Mouse (Mus musculus) CD4-positive, CD25-positive, alpha-beta regulatory T cell, adult 9 weeks (primary cell): Measurements from ENCODE around the gene Gm3625. TPM values are rescaled to one million over a fixed set of nuclear protein-coding genes. Genes with fewer than 3 reads are reported as not detected.

Experiments
- polyA plus RNA-seq: library from polyadenylated mRNA; unstranded; fragments of 100-300 nt; shearing (Covaris generic); gene quantifications from one replicate; pipeline ENCODE4 v1.2.1, GENCODE M21; 2017

Gm3625 gene
- not detected for polyA plus RNA-seq

GRCm38 (mm10) chr12:4592541-4593165 is at the start of gene Gm3625, which contains the start of gene Itsn2:
TSS of gene Gm3625 (minus strand) at chr12:4592927.
TSS of gene Itsn2 (plus strand) at chr12:4592638.

Other genes starting within 250 kb of the Gm3625 start
- 4.6 TPM for gene Ncoa1, start 115.7 kb downstream of the Gm3625 start, polyA plus RNA-seq
- 29.4 TPM for gene Itsn2, start 289 bp downstream of the Gm3625 start, polyA plus RNA-seq
- not detected for gene Fam228a, start 145.5 kb upstream of the Gm3625 start, polyA plus RNA-seq
- gene Pfn4, start 176.1 kb upstream of the Gm3625 start, polyA plus RNA-seq: 0.21 TPM
- 0.65 TPM for gene Fam228b, start 176.3 kb upstream of the Gm3625 start, polyA plus RNA-seq
- 422 TPM for gene Sf3b6, start 224.6 kb upstream of the Gm3625 start, polyA plus RNA-seq
- 0.45 TPM for gene Fkbp1b, start 248.7 kb upstream of the Gm3625 start, polyA plus RNA-seq